Mouse (Mus musculus) liver, embryonic 15.5 days (tissue): ENCODE results near the gene Gm10837. TPM values are rescaled to one million over a fixed set of nuclear protein-coding genes. Genes with fewer than 3 reads are reported as not detected.

Experiments
- ATAC-seq: fragments of 200-750 bp; cut with Nextera tagmentation; 2 replicates; pipeline ENCODE4 v1.8.0; 2017; ENCODE audit warnings: moderate number of reproducible peaks, mild to moderate bottlenecking, moderate library complexity; ENCODE audit not compliant: insufficient read depth
- H3K27ac ChIP-seq: fragments of 300-500 bp; sonication (generic); replicated peaks from 2 replicates; pipeline ENCODE4 v1.5.1; 2015; ENCODE audit warnings: mild to moderate bottlenecking, inconsistent platforms
- H3K27me3 ChIP-seq: fragments of 300-500 bp; sonication (generic); 2 replicates; pipeline ENCODE4 v1.6.1; 2015; ENCODE audit warnings: mild to moderate bottlenecking, inconsistent platforms
- H3K36me3 ChIP-seq: fragments of 300-500 bp; sonication (generic); replicated peaks from 2 replicates; pipeline ENCODE4 v1.6.1; 2015; ENCODE audit warnings: moderate library complexity, mild to moderate bottlenecking, inconsistent platforms
- H3K4me1 ChIP-seq: fragments of 300-500 bp; sonication (generic); replicated peaks from 2 replicates; pipeline ENCODE4 v1.6.1; 2015; ENCODE audit warnings: inconsistent platforms
- H3K4me2 ChIP-seq: fragments of 300-500 bp; sonication (generic); 2 replicates; pipeline ENCODE4 v1.6.1; 2015; ENCODE audit warnings: moderate library complexity, mild to moderate bottlenecking, inconsistent platforms
- H3K4me3 ChIP-seq: fragments of 300-500 bp; sonication (generic); replicated peaks from 2 replicates; pipeline ENCODE4 v1.5.1; 2015; ENCODE audit warnings: mild to moderate bottlenecking, inconsistent platforms
- H3K9ac ChIP-seq: fragments of 300-500 bp; sonication (generic); 2 replicates; pipeline ENCODE4 v1.6.1; 2015; ENCODE audit warnings: moderate library complexity, mild to moderate bottlenecking, inconsistent platforms
- H3K9me3 ChIP-seq: fragments of 300-500 bp; sonication (generic); replicated peaks from 2 replicates; pipeline ENCODE4 v1.6.1; 2016; ENCODE audit warnings: inconsistent platforms
- WGBS: fragments of 180-500 bp; shearing (Covaris S2); methylation state at CpG from one replicate; pipeline ENCODE4 v1.1.7; 2015; ENCODE audit warnings: mixed read lengths; ENCODE audit not compliant: insufficient replicate concordance; 5-methylcytosine and 5-hydroxymethylcytosine counted together
- polyA plus RNA-seq: library from polyadenylated mRNA; unstranded; fragments of >200 nt; fragmentation: Nextera tagmentation; extraction: Ambion mirVana; gene quantifications from 2 replicates; pipeline ENCODE4 v1.2.1, GENCODE M21; 2015

Gm10837 gene
- polyA plus RNA-seq, 1 experiment from 2014 or later: not detected

GRCm38 (mm10) chr14:122483024-122483385, 7.4 kb upstream of the Gm10837 start:
- 4% methylated on average over 5 of the region's 5 CpGs for WGBS
- ATAC-seq: no peak
- H3K27me3 ChIP-seq: peaks cover 97% of the 10 kb centered on the region

GRCm38 (mm10) chr14:122483556-122484421, 6.6 kb upstream of the Gm10837 start:
- 2% methylated on average over 18 of the region's 18 CpGs for WGBS
- ATAC-seq: no peak
- H3K9me3 ChIP-seq: no peaks in the 10 kb centered on the region
- no peak overlapping the region for H3K27ac ChIP-seq
- H3K27me3 ChIP-seq: peaks cover 92% of the 10 kb centered on the region
- H3K9ac ChIP-seq: no peak overlapping the region
- no peaks in the 10 kb centered on the region for H3K36me3 ChIP-seq
- H3K4me2 ChIP-seq: no peak overlapping the region
- H3K4me3 ChIP-seq: no peak overlapping the region
- 0 out of 2 replicates have a peak, but pooled peaks cover 3% of the 10 kb centered on the region for H3K4me1 ChIP-seq

More at GRCm38 (mm10) chr14:122483024-122483385, 7.4 kb upstream of the Gm10837 start:
- Histone ChIP-seq H3K4me3 (no peak overlapping the region), H3K27ac (no peak overlapping the region), H3K4me1 (0 out of 2 replicates have a peak, but pooled peaks cover 3% of the 10 kb centered on the region), H3K36me3 (no peaks in the 10 kb centered on the region), H3K9me3 (no peaks in the 10 kb centered on the region), H3K9ac (no peak overlapping the region), H3K4me2 (no peak overlapping the region)

- Histone ChIP-seq H3K9me3 (no peaks in the 10 kb centered on the region), H3K4me3 (no peak overlapping the region), H3K9ac (no peak overlapping the region), H3K27me3 (peaks cover 92% of the 10 kb centered on the region), H3K36me3 (no peaks in the 10 kb centered on the region), H3K4me2 (no peak overlapping the region), H3K4me1 (no peaks in the 10 kb centered on the region), H3K27ac (no peak overlapping the region)
- WGBS: 4% methylated on average over 4 of the region's 4 CpGs
- ATAC-seq: no peak
Observed at GRCm38 (mm10) chr14:122484458-122484843, 5.9 kb upstream of the Gm10837 start.

- Histone ChIP-seq H3K4me1 (no peaks in the 10 kb centered on the region), H3K9ac (no peak overlapping the region), H3K27ac (no peak overlapping the region), H3K4me3 (no peak overlapping the region), H3K4me2 (no peak overlapping the region), H3K36me3 (no peaks in the 10 kb centered on the region), H3K9me3 (no peaks in the 10 kb centered on the region), H3K27me3 (peaks cover 92% of the 10 kb centered on the region)
- WGBS: 2% methylated on average over 24 of the region's 24 CpGs
- no peak for ATAC-seq
Observed at GRCm38 (mm10) chr14:122484844-122485551, 5.4 kb upstream of the Gm10837 start.

GRCm38 (mm10) chr14:122485635-122486181, 4.7 kb upstream of the Gm10837 start:
- no peaks in the 10 kb centered on the region for H3K9me3 ChIP-seq

DNA sequence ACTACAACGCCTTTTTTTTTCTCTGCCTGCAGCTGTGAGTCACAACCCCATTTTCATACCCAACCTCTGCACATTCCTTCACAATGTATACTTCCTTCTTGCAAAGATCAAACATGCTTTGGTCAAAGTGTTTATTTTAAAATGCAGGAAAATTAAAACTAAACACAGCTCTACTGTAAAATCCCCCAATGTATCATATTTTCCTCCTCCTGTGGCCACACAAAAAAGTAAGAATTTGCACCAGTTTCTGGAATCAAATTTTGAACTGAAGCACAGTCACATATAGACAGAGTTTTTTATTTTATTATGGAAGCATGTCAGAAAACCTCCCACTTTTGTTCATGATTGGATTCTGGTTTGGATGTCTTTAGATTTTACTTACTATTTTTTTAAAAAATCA, 3.8 kb upstream of the Gm10837 start:
- Histone ChIP-seq H3K36me3 (no peaks in the 10 kb centered on the region), H3K27ac (no peak overlapping the region), H3K27me3 (peaks cover 92% of the 10 kb centered on the region), H3K9ac (no peak overlapping the region), H3K4me3 (no peak overlapping the region), H3K4me1 (0 out of 2 replicates have a peak, but pooled peaks cover 4% of the 10 kb centered on the region), H3K4me2 (no peak overlapping the region), H3K9me3 (no peaks in the 10 kb centered on the region)
- 8% methylated on average over 1 of the region's 1 CpGs for WGBS
- ATAC-seq: no peak

More at GRCm38 (mm10) chr14:122485635-122486181, 4.7 kb upstream of the Gm10837 start:
- no peak overlapping the region for H3K27ac ChIP-seq
- no peak overlapping the region for H3K9ac ChIP-seq
- H3K4me2 ChIP-seq: no peak overlapping the region
- WGBS: 2% methylated on average over 12 of the region's 12 CpGs
- no peak overlapping the region for H3K4me3 ChIP-seq
- H3K36me3 ChIP-seq: no peaks in the 10 kb centered on the region
- ATAC-seq: no peak
- 0 out of 2 replicates have a peak, but pooled peaks cover 3% of the 10 kb centered on the region for H3K4me1 ChIP-seq
- H3K27me3 ChIP-seq: peaks cover 92% of the 10 kb centered on the region

- H3K36me3 ChIP-seq: no peaks in the 10 kb centered on the region
- no peak overlapping the region for H3K4me3 ChIP-seq
- WGBS: 3% methylated on average over 5 of the region's 5 CpGs
- H3K27me3 ChIP-seq: peaks cover 87% of the 10 kb centered on the region
- H3K9ac ChIP-seq: no peak overlapping the region
- H3K4me2 ChIP-seq: no peak overlapping the region
- H3K4me1 ChIP-seq: 0 out of 2 replicates have a peak, but pooled peaks cover 4% of the 10 kb centered on the region
- no peaks in the 10 kb centered on the region for H3K9me3 ChIP-seq
- ATAC-seq: no peak
- H3K27ac ChIP-seq: no peak overlapping the region
Observed at GRCm38 (mm10) chr14:122487366-122487765, 3.0 kb upstream of the Gm10837 start.

GRCm38 (mm10) chr14:122489041-122489440, 1.3 kb upstream of the Gm10837 start:
- Histone ChIP-seq H3K4me2 (no peak overlapping the region), H3K4me3 (no peak overlapping the region), H3K9ac (no peak overlapping the region), H3K27me3 (peaks cover 86% of the 10 kb centered on the region), H3K4me1 (0 out of 2 replicates have a peak, but pooled peaks cover 4% of the 10 kb centered on the region), H3K9me3 (no peaks in the 10 kb centered on the region), H3K27ac (no peak overlapping the region), H3K36me3 (no peaks in the 10 kb centered on the region)
- no peak for ATAC-seq
- 1% methylated on average over 5 of the region's 5 CpGs for WGBS

GRCm38 (mm10) chr14:122489686-122490414, 536 bp upstream of the Gm10837 start:
- Histone ChIP-seq H3K4me3 (no peak overlapping the region), H3K9ac (no peak overlapping the region), H3K9me3 (no peaks in the 10 kb centered on the region), H3K36me3 (no peaks in the 10 kb centered on the region), H3K27ac (no peak overlapping the region), H3K27me3 (peaks cover 85% of the 10 kb centered on the region), H3K4me1 (0 out of 2 replicates have a peak, but pooled peaks cover 4% of the 10 kb centered on the region), H3K4me2 (no peak overlapping the region)
- 6% methylated on average over 12 of the region's 12 CpGs for WGBS
- no peak for ATAC-seq

DNA sequence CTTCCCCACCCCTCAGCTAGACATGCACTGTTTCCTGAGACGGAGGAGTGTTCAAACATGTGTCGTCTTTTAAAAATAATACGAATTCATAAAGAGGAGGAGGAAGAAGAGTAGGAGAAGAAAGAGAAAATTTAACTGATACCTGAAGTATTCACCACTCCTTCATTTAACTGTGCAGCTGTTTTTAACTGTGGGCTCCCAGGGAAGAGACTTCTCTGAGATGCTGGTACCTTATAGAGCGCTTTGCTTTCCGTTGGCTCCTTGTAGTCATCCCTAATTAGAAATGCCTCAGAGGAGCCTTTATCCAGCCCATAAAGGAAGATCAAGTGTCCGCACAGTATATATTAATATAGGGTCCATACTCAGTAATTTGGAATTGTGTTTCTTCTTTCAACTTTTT, 1.1 kb downstream of the Gm10837 start:
- no peaks in the 10 kb centered on the region for H3K9me3 ChIP-seq
- no peak overlapping the region for H3K4me2 ChIP-seq
- 0 out of 2 replicates have a peak, but pooled peaks cover 4% of the 10 kb centered on the region for H3K4me1 ChIP-seq
- no peak overlapping the region for H3K9ac ChIP-seq
- H3K4me3 ChIP-seq: no peak overlapping the region
- no peak for ATAC-seq
- peaks cover 74% of the 10 kb centered on the region for H3K27me3 ChIP-seq
- no peaks in the 10 kb centered on the region for H3K36me3 ChIP-seq
- H3K27ac ChIP-seq: no peak overlapping the region
- 46% methylated on average over 6 of the region's 6 CpGs for WGBS
